Mouse (Mus musculus): ENCODE data around the gene Phtf2. TPM values are rescaled to one million over a fixed set of nuclear protein-coding genes. Genes with fewer than 3 reads are reported as not detected.

Phtf2 gene
- 10 to 100 TPM; 10.7 to 13.8 (median 11.3) TPM for total RNA-seq (2022)

GRCm38 (mm10) chr5:20881915-20882800, at the start of gene Phtf2, which contains the start of gene Tmem60:
Phtf2 (minus strand) TSS chr5:20882124.
Tmem60 (plus strand) TSS chr5:20882191.
- DNase-seq (ENCODE audit: low spot score in 2 of 2): peak; percentile 97 to 98

- DNase-seq (ENCODE audit: low spot score in 2 of 2): no peak
Measured at GRCm38 (mm10) chr5:20931300-20931699, 49.4 kb upstream of the Phtf2 start.

GRCm38 (mm10) chr5:20930430-20930829, 48.5 kb upstream of the Phtf2 start:
- no peak for DNase-seq (ENCODE audit: low spot score in 2 of 2)

GRCm38 (mm10) chr5:20929669-20930151, 47.8 kb upstream of the Phtf2 start:
- DNase-seq (ENCODE audit: low spot score in 2 of 2): no peak

- no peak for DNase-seq (ENCODE audit: low spot score in 2 of 2)
Measured at GRCm38 (mm10) chr5:20925451-20925850, 43.5 kb upstream of the Phtf2 start.

- DNase-seq (ENCODE audit: low spot score in 2 of 2): no peak
Measured at GRCm38 (mm10) chr5:20924608-20925007, 42.7 kb upstream of the Phtf2 start.

GRCm38 (mm10) chr5:20919566-20919965, 37.6 kb upstream of the Phtf2 start:
- DNase-seq (ENCODE audit: low spot score in 2 of 2): no peak

GRCm38 (mm10) chr5:20918967-20919366, 37.0 kb upstream of the Phtf2 start:
- DNase-seq (ENCODE audit: low spot score in 2 of 2): no peak

GRCm38 (mm10) chr5:20913372-20914275, 31.7 kb upstream of the Phtf2 start:
- peak; percentile 35 to 77 for DNase-seq (ENCODE audit: low spot score in 2 of 2)

GRCm38 (mm10) chr5:20911741-20912140, 29.8 kb upstream of the Phtf2 start:
- no peak for DNase-seq (ENCODE audit: low spot score in 2 of 2)

- no peak for DNase-seq (ENCODE audit: low spot score in 2 of 2)
Measured at GRCm38 (mm10) chr5:20906191-20906590, 24.3 kb upstream of the Phtf2 start.

GRCm38 (mm10) chr5:20905437-20905836, 23.5 kb upstream of the Phtf2 start:
- DNase-seq (ENCODE audit: low spot score in 2 of 2): no peak

- no peak for DNase-seq (ENCODE audit: low spot score in 2 of 2)
Measured at GRCm38 (mm10) chr5:20904647-20905046, 22.7 kb upstream of the Phtf2 start.

GRCm38 (mm10) chr5:20897446-20898167, 15.7 kb upstream of the Phtf2 start:
- DNase-seq (ENCODE audit: low spot score in 2 of 2): no peak

- no peak for DNase-seq (ENCODE audit: low spot score in 2 of 2)
Measured at GRCm38 (mm10) chr5:20884036-20884620, 2.2 kb upstream of the Phtf2 start.

GRCm38 (mm10) chr5:20880797-20881775, 838 bp downstream of the Phtf2 start:
- DNase-seq (ENCODE audit: low spot score in 2 of 2): peak; percentile 26 to 51

GRCm38 (mm10) chr5:20880386-20880785, 1.5 kb downstream of the Phtf2 start:
- DNase-seq (ENCODE audit: low spot score in 2 of 2): no peak

GRCm38 (mm10) chr5:20876934-20877426, 4.9 kb downstream of the Phtf2 start:
- DNase-seq (ENCODE audit: low spot score in 2 of 2): no peak

GRCm38 (mm10) chr5:20873146-20873545, 8.8 kb downstream of the Phtf2 start:
- DNase-seq (ENCODE audit: low spot score in 2 of 2): no peak
